Mouse (Mus musculus): ENCODE results near the gene Fam163a. TPM values are rescaled to one million over a fixed set of nuclear protein-coding genes. Genes with fewer than 3 reads are reported as not detected.

Fam163a gene
- polyA plus RNA-seq, 1 experiment from 2014 or later: 0.39 TPM

DNA sequence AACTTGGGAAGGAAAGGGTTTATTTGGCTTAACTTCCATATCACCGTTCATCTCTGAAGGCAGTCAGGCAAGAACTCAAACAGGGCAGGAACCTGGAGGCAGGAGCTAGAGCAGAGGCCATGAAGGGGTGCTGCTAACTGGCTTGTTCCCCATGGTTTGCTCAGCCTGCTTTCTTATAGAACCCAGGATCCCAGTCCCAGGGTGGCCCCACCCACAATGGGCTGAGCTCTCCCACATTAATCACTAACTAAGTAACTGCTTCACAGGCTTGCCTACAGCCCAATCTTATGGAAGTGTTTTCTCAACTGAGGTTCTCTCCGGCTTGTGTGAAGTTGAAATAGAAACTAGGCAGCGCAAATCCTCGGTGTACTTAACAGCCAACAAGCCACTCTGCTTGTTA, 23.9 kb upstream of the Fam163a start:
- 93% methylated on average over 4 of the region's 4 CpGs for WGBS
- H3K27me3 ChIP-seq (ENCODE audit: control insufficient read depth, insufficient read depth, low read length): no peaks in the 10 kb centered on the region
- no peak overlapping the region for H3K9ac ChIP-seq (ENCODE audit: low read length)
- H3K4me2 ChIP-seq (ENCODE audit: low read depth, severe bottlenecking): no peak overlapping the region
- DNase-seq (ENCODE audit: low spot score) (no peak), ATAC-seq (ENCODE audit: insufficient number of reproducible peaks, low FRiP score, low TSS enrichment, low read depth) (no peak)
- H3K9me3 ChIP-seq (ENCODE audit: control insufficient read depth, low read length): no peaks in the 10 kb centered on the region
- no peak overlapping the region for H3K4me3 ChIP-seq (ENCODE audit: low read depth, low read length)
- no peak overlapping the region for H3K27ac ChIP-seq (replicated peaks; ENCODE audit: low read depth, low read length)
- H3K4me1 ChIP-seq (ENCODE audit: control insufficient read depth, insufficient read depth, low read length): no peaks in the 10 kb centered on the region
- no peaks in the 10 kb centered on the region for H3K36me3 ChIP-seq (ENCODE audit: control insufficient read depth, insufficient read depth, low read length)

DNA sequence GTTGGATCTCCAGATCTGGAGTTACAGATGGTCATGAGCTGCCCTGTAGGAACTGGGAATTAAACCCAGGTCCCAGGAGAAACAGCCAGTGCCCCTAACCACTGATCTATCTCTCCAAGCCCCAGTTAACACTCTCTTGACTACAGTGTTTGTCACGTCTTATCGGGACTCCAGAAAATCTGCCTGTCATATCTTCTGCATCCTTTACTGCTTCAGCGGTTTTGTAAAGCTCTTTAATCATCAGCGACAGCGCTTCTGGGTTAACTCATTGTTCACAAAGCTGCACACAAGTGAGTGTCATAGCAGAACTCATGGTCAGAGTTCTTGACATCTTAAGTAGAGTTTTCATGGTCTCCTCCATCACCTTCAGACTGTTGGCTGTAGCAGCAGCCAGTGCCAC, 22.1 kb upstream of the Fam163a start:
- Histone ChIP-seq H3K9me3 (ENCODE audit: control insufficient read depth, low read length) (no peaks in the 10 kb centered on the region), H3K9ac (ENCODE audit: low read length) (no peak overlapping the region), H3K4me2 (ENCODE audit: low read depth, severe bottlenecking) (no peak overlapping the region), H3K4me3 (ENCODE audit: low read depth, low read length) (no peak overlapping the region), H3K4me1 (ENCODE audit: control insufficient read depth, insufficient read depth, low read length) (no peaks in the 10 kb centered on the region), H3K27me3 (ENCODE audit: control insufficient read depth, insufficient read depth, low read length) (no peaks in the 10 kb centered on the region), H3K27ac (replicated peaks; ENCODE audit: low read depth, low read length) (no peak overlapping the region), H3K36me3 (ENCODE audit: control insufficient read depth, insufficient read depth, low read length) (no peaks in the 10 kb centered on the region)
- no peak for DNase-seq (ENCODE audit: low spot score)
- no peak for ATAC-seq (ENCODE audit: insufficient number of reproducible peaks, low FRiP score, low TSS enrichment, low read depth)
- WGBS: 78% methylated on average over 5 of the region's 5 CpGs

DNA sequence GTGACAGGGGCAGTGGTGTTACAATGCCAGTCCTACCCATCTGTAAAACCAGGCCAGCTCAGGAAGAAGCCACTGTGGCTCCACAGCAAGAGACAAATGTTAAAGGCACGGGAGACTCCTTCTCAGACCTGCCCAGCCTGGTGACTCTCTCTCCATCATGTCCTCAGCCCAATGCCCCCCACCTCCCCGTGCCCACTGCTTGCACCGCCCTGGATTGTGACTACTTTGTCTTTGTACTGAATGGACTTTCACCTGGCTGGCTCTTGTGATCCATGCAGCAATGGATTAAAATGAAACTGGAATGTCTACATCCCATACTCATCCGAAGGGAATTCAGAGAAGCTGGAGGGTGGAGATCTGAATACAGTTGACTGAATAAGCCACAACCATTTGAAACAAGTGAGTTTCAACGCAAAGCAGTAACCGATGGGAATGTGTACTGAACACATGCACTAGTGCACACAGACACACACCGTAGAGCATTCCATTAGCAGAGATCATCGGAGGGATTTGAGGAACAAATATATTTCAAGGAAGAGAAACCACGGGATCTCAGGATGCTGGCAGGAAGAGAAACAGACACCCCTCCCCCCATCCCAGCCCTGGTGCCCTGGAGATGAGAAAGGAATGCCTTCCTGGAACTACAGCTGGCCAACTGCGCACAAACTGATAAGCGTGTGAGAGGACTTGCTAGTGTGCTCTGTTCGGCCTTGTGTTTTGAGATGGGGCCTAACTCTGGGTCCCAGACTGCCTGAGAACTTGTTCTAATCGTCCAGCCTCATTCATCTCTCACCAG, 17.6 kb upstream of the Fam163a start:
- H3K27me3 ChIP-seq (ENCODE audit: control insufficient read depth, insufficient read depth, low read length): no peaks in the 10 kb centered on the region
- H3K36me3 ChIP-seq (ENCODE audit: control insufficient read depth, insufficient read depth, low read length): no peaks in the 10 kb centered on the region
- H3K4me2 ChIP-seq (ENCODE audit: low read depth, severe bottlenecking): no peak overlapping the region
- no peak overlapping the region for H3K4me3 ChIP-seq (ENCODE audit: low read depth, low read length)
- no peak overlapping the region for H3K27ac ChIP-seq (replicated peaks; ENCODE audit: low read depth, low read length)
- DNase-seq (ENCODE audit: low spot score): no peak
- H3K9ac ChIP-seq (ENCODE audit: low read length): no peak overlapping the region
- 75% methylated on average over 13 of the region's 13 CpGs for WGBS
- no peak for ATAC-seq (ENCODE audit: insufficient number of reproducible peaks, low FRiP score, low TSS enrichment, low read depth)
- no peaks in the 10 kb centered on the region for H3K4me1 ChIP-seq (ENCODE audit: control insufficient read depth, insufficient read depth, low read length)
- no peaks in the 10 kb centered on the region for H3K9me3 ChIP-seq (ENCODE audit: control insufficient read depth, low read length)

DNA sequence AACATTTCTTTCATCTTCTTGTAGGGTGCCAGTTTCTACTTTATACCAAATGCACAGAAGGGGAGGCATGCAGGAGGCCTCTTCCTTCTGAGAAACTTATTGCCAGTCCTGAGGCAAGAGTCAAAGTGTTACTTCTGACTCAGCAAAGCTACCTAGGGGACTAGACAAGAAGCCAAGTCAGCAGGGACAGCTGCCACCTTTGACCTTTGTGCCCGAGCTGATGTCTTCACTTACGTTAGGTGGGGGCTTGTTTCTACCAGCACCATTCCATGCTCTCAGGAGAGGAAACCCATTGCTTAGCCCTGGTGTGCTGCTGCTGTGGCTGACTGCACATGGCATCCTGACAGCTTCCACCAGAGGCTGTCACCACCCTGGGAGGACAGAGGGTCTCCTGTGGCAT, 16.5 kb upstream of the Fam163a start:
- 25% methylated on average over 2 of the region's 2 CpGs for WGBS
- no peaks in the 10 kb centered on the region for H3K4me1 ChIP-seq (ENCODE audit: control insufficient read depth, insufficient read depth, low read length)
- H3K27ac ChIP-seq (replicated peaks; ENCODE audit: low read depth, low read length): no peak overlapping the region
- no peaks in the 10 kb centered on the region for H3K36me3 ChIP-seq (ENCODE audit: control insufficient read depth, insufficient read depth, low read length)
- H3K9me3 ChIP-seq (ENCODE audit: control insufficient read depth, low read length): no peaks in the 10 kb centered on the region
- no peak overlapping the region for H3K4me2 ChIP-seq (ENCODE audit: low read depth, severe bottlenecking)
- no peak overlapping the region for H3K4me3 ChIP-seq (ENCODE audit: low read depth, low read length)
- ATAC-seq (ENCODE audit: insufficient number of reproducible peaks, low FRiP score, low TSS enrichment, low read depth) (no peak), DNase-seq (ENCODE audit: low spot score) (no peak)
- H3K27me3 ChIP-seq (ENCODE audit: control insufficient read depth, insufficient read depth, low read length): no peaks in the 10 kb centered on the region
- H3K9ac ChIP-seq (ENCODE audit: low read length): no peak overlapping the region

DNA sequence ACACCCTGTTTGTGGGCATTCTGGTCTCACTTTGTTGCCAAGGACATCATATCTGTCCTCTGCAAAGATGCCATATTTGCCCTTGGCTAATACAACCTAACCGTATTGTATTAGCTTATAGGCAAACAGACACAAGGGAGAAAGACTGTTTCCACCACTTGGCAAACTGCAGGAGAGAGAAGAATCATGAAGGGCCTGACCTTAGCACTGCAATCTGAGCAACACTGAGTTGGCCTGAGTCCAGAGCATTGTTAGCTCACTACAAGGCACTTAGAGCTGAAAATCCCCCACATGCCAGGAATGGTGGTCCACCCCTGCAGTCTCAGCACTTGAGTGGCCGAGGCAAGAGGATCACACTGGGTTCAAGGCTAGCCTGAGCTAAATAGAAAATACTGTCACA, 13.7 kb upstream of the Fam163a start:
- 90% methylated on average over 2 of the region's 2 CpGs for WGBS
- Histone ChIP-seq H3K4me1 (ENCODE audit: control insufficient read depth, insufficient read depth, low read length) (no peaks in the 10 kb centered on the region), H3K4me2 (ENCODE audit: low read depth, severe bottlenecking) (no peak overlapping the region), H3K27me3 (ENCODE audit: control insufficient read depth, insufficient read depth, low read length) (no peaks in the 10 kb centered on the region), H3K9ac (ENCODE audit: low read length) (no peak overlapping the region), H3K27ac (replicated peaks; ENCODE audit: low read depth, low read length) (no peak overlapping the region), H3K36me3 (ENCODE audit: control insufficient read depth, insufficient read depth, low read length) (no peaks in the 10 kb centered on the region), H3K4me3 (ENCODE audit: low read depth, low read length) (no peak overlapping the region), H3K9me3 (ENCODE audit: control insufficient read depth, low read length) (no peaks in the 10 kb centered on the region)
- ATAC-seq (ENCODE audit: insufficient number of reproducible peaks, low FRiP score, low TSS enrichment, low read depth) (no peak), DNase-seq (ENCODE audit: low spot score) (no peak)

DNA sequence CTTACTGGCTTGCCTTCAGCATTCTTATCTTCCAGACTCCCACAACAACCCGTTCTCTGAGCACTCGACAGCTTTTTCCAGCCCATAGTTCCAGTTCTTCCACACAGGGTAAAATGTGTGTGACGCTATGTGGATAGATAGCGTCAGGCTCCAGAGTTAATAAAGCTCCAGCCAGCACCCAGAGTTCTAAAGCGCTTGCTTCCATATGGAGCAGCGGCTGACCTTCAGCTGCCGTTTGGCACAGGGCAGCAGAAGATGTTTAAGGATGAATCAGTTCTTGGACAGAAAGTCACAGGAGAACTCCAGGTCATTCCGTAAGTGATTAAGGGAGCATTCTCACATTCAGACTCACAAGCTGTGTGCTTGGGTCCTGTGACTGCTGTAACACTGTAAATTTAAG, 13.1 kb upstream of the Fam163a start:
- no peak for DNase-seq (ENCODE audit: low spot score)
- Histone ChIP-seq H3K4me3 (ENCODE audit: low read depth, low read length) (no peak overlapping the region), H3K9ac (ENCODE audit: low read length) (no peak overlapping the region), H3K27ac (replicated peaks; ENCODE audit: low read depth, low read length) (no peak overlapping the region), H3K4me2 (ENCODE audit: low read depth, severe bottlenecking) (no peak overlapping the region), H3K4me1 (ENCODE audit: control insufficient read depth, insufficient read depth, low read length) (no peaks in the 10 kb centered on the region), H3K27me3 (ENCODE audit: control insufficient read depth, insufficient read depth, low read length) (no peaks in the 10 kb centered on the region), H3K36me3 (ENCODE audit: control insufficient read depth, insufficient read depth, low read length) (no peaks in the 10 kb centered on the region), H3K9me3 (ENCODE audit: control insufficient read depth, low read length) (no peaks in the 10 kb centered on the region)
- ATAC-seq (ENCODE audit: insufficient number of reproducible peaks, low FRiP score, low TSS enrichment, low read depth): no peak
- WGBS: 73% methylated on average over 8 of the region's 8 CpGs

DNA sequence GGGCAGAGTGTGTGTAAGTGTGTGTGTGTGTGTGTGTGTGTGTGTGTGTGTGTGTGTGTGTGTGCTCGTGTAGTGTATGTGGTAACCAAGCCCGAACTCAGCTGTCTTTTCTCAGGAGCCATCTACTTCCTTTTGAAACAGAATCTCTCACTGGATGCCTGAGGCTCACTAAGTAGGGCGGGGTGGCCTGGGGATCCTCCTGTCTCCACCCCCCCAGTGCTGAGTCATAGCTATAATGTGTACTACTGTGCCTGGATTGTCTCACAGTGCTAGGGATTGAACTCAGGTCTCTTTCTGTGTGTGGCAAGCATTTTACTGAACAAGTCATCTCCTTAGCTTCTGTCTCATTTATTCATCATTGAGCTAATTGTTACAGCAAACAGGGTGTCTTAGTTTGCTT, 12.6 kb upstream of the Fam163a start:
- no peak for ATAC-seq (ENCODE audit: insufficient number of reproducible peaks, low FRiP score, low TSS enrichment, low read depth)
- no peaks in the 10 kb centered on the region for H3K27me3 ChIP-seq (ENCODE audit: control insufficient read depth, insufficient read depth, low read length)
- H3K9me3 ChIP-seq (ENCODE audit: control insufficient read depth, low read length): no peaks in the 10 kb centered on the region
- H3K4me2 ChIP-seq (ENCODE audit: low read depth, severe bottlenecking): no peak overlapping the region
- WGBS: 52% methylated on average over 3 of the region's 3 CpGs
- H3K4me3 ChIP-seq (ENCODE audit: low read depth, low read length): no peak overlapping the region
- H3K9ac ChIP-seq (ENCODE audit: low read length): no peak overlapping the region
- no peaks in the 10 kb centered on the region for H3K4me1 ChIP-seq (ENCODE audit: control insufficient read depth, insufficient read depth, low read length)
- no peak overlapping the region for H3K27ac ChIP-seq (replicated peaks; ENCODE audit: low read depth, low read length)
- H3K36me3 ChIP-seq (ENCODE audit: control insufficient read depth, insufficient read depth, low read length): no peaks in the 10 kb centered on the region
- DNase-seq (ENCODE audit: low spot score): no peak

DNA sequence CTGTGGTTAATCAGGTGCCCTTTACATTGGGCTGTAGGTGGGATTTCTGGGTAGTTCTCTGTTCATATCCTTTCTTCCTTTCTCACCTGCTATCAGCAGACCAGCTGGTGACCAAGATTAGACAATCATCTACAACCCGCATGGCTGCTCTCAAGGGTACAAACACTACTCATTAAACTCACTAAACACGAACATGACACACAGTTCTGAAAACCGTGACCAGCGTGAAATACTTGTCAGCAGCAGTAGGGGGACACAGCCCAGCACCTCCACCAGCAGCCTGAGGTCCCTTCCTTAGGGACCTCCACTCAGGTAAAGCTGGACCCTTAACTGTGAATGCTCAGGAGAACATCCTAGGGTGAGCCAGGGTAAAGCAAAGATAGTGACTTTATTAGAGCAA, 11.4 kb upstream of the Fam163a start:
- Histone ChIP-seq H3K27me3 (ENCODE audit: control insufficient read depth, insufficient read depth, low read length) (no peaks in the 10 kb centered on the region), H3K9ac (ENCODE audit: low read length) (no peak overlapping the region), H3K4me2 (ENCODE audit: low read depth, severe bottlenecking) (no peak overlapping the region), H3K27ac (replicated peaks; ENCODE audit: low read depth, low read length) (no peak overlapping the region), H3K9me3 (ENCODE audit: control insufficient read depth, low read length) (no peaks in the 10 kb centered on the region), H3K36me3 (ENCODE audit: control insufficient read depth, insufficient read depth, low read length) (no peaks in the 10 kb centered on the region), H3K4me3 (ENCODE audit: low read depth, low read length) (no peak overlapping the region), H3K4me1 (ENCODE audit: control insufficient read depth, insufficient read depth, low read length) (no peaks in the 10 kb centered on the region)
- no peak for ATAC-seq (ENCODE audit: insufficient number of reproducible peaks, low FRiP score, low TSS enrichment, low read depth)
- no peak for DNase-seq (ENCODE audit: low spot score)
- WGBS: 74% methylated on average over 4 of the region's 4 CpGs

DNA sequence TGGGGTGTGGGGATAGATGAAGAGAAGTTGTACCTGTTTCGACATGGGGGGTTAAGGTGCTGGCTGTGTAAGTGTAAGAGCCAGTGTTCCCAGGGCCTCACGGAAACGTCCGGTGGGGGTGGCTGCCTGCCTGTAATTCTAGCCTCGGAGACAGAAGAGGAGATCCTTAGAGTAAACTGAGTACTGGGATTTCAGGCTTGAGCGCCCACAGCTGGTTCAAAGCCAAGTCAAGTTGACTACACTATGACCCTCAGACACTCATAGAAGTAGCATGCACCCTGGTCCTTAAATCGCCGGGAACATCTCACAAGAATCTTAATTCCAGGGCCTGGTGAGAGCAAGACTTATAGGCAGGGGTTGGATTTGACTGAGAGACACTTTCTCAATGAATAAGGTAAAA, 9.8 kb upstream of the Fam163a start:
- H3K36me3 ChIP-seq (ENCODE audit: control insufficient read depth, insufficient read depth, low read length): no peaks in the 10 kb centered on the region
- no peak for DNase-seq (ENCODE audit: low spot score)
- H3K9ac ChIP-seq (ENCODE audit: low read length): no peak overlapping the region
- H3K4me1 ChIP-seq (ENCODE audit: control insufficient read depth, insufficient read depth, low read length): no peaks in the 10 kb centered on the region
- H3K27ac ChIP-seq (replicated peaks; ENCODE audit: low read depth, low read length): no peak overlapping the region
- 86% methylated on average over 8 of the region's 8 CpGs for WGBS
- no peak overlapping the region for H3K4me2 ChIP-seq (ENCODE audit: low read depth, severe bottlenecking)
- no peak for ATAC-seq (ENCODE audit: insufficient number of reproducible peaks, low FRiP score, low TSS enrichment, low read depth)
- no peak overlapping the region for H3K4me3 ChIP-seq (ENCODE audit: low read depth, low read length)
- H3K9me3 ChIP-seq (ENCODE audit: control insufficient read depth, low read length): no peaks in the 10 kb centered on the region
- H3K27me3 ChIP-seq (ENCODE audit: control insufficient read depth, insufficient read depth, low read length): no peaks in the 10 kb centered on the region
